Mouse (Mus musculus): ENCODE measurements around the gene Gls. TPM values are rescaled to one million over a fixed set of nuclear protein-coding genes. Genes with fewer than 3 reads are reported as not detected.

Gls gene
- polyA plus RNA-seq, 1 experiment from 2014 or later = 33.1 TPM

- WGBS = 95% methylated on average over 4 of the region's 4 CpGs
- Histone ChIP-seq H3K27ac (replicated peaks) (no peak overlapping the region), H3K36me3 (no peaks in the 10 kb centered on the region), H3K4me1 (no peaks in the 10 kb centered on the region), H3K9ac (replicated peaks) (no peak overlapping the region), H3K4me2 (no peak overlapping the region), H3K4me3 (replicated peaks) (no peak overlapping the region), H3K27me3 (replicated peaks) (no peaks in the 10 kb centered on the region), H3K9me3 (replicated peaks) (no peaks in the 10 kb centered on the region)
- ATAC-seq (ENCODE audit: low FRiP score) = no peak
Measured at GRCm38 (mm10) chr1:52260354-52261090, 27.5 kb upstream of the Gls start.

DNA sequence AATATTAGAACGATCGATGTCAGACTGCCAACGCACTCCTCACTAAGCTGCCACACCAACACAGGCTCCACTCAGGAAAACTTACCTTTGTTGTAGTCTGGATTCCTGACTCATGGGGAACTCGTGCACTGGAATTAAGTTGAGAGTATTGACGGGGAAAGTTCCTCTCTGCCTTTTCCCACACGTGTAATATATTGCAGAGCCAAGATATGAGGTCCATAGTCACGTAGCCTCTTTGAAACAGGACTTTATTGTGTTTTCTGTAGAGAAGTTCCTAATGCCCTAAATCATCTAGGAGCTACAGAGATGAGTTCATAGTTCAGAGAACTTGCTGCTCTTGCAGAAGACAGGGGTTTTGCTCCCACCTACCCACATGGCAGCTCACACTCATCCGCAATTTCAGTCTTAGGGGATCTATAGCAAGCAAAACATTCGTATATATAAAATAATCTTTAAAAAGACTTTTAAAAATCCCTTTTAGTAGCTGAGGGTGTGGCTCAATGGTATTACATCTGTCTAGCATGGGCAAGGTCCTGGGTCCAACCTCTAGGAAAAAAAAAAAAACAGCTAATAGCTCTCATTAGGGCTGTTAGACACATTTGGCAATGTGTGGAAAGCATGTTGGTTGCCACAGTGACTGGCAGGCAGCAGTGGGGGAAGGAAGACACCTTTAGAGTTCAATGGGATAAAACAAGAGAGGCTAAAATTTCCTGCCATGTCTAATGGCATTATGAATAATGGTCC lies 25.1 kb upstream of the Gls start:
- Histone ChIP-seq H3K27ac (replicated peaks) (no peak overlapping the region), H3K4me3 (replicated peaks) (no peak overlapping the region), H3K9ac (replicated peaks) (no peak overlapping the region), H3K36me3 (no peaks in the 10 kb centered on the region), H3K27me3 (replicated peaks) (no peaks in the 10 kb centered on the region), H3K4me1 (no peaks in the 10 kb centered on the region), H3K4me2 (no peak overlapping the region), H3K9me3 (replicated peaks) (no peaks in the 10 kb centered on the region)
- WGBS = 89% methylated on average over 9 of the region's 9 CpGs
- no peak for ATAC-seq (ENCODE audit: low FRiP score)

DNA sequence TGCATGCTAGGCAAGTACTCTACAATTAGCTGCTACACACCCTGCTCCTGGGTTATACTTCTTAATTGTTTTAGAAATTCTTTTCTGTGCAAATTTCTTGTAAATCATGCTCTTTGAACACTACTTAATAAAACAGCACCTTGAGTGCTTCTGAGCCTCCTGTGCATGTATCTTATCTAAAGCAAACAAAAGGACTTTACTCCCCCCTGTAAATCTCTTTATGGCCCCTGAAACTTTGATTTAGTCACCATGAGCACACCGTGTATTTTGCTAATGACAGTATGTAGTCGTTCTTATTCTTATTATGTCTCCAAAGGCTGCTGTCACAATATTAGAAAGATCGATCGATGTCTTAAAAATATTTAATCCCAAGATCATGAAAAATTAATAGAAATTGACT lies 23.9 kb upstream of the Gls start:
- ATAC-seq (ENCODE audit: low FRiP score) = no peak
- 69% methylated on average over 4 of the region's 4 CpGs for WGBS
- Histone ChIP-seq H3K4me3 (replicated peaks) (no peak overlapping the region), H3K4me1 (no peaks in the 10 kb centered on the region), H3K27ac (replicated peaks) (no peak overlapping the region), H3K9ac (replicated peaks) (no peak overlapping the region), H3K9me3 (replicated peaks) (no peaks in the 10 kb centered on the region), H3K36me3 (no peaks in the 10 kb centered on the region), H3K27me3 (replicated peaks) (no peaks in the 10 kb centered on the region), H3K4me2 (no peak overlapping the region)

GRCm38 (mm10) chr1:52256194-52256593 lies 23.2 kb upstream of the Gls start:
- H3K36me3 ChIP-seq = no peaks in the 10 kb centered on the region
- no peaks in the 10 kb centered on the region for H3K27me3 ChIP-seq (replicated peaks)
- H3K9ac ChIP-seq (replicated peaks) = no peak overlapping the region
- no peaks in the 10 kb centered on the region for H3K4me1 ChIP-seq
- no peaks in the 10 kb centered on the region for H3K9me3 ChIP-seq (replicated peaks)
- H3K27ac ChIP-seq (replicated peaks) = no peak overlapping the region
- no peak for ATAC-seq (ENCODE audit: low FRiP score)
- H3K4me3 ChIP-seq (replicated peaks) = no peak overlapping the region
- 74% methylated on average over 4 of the region's 4 CpGs for WGBS
- no peak overlapping the region for H3K4me2 ChIP-seq

GRCm38 (mm10) chr1:52254411-52254810 lies 21.4 kb upstream of the Gls start:
- Histone ChIP-seq H3K27ac (replicated peaks) (no peak overlapping the region), H3K4me2 (no peak overlapping the region), H3K9me3 (replicated peaks) (no peaks in the 10 kb centered on the region), H3K4me3 (replicated peaks) (no peak overlapping the region), H3K9ac (replicated peaks) (no peak overlapping the region), H3K36me3 (no peaks in the 10 kb centered on the region), H3K27me3 (replicated peaks) (no peaks in the 10 kb centered on the region), H3K4me1 (no peaks in the 10 kb centered on the region)
- 70% methylated on average over 2 of the region's 2 CpGs for WGBS
- ATAC-seq (ENCODE audit: low FRiP score) = no peak

DNA sequence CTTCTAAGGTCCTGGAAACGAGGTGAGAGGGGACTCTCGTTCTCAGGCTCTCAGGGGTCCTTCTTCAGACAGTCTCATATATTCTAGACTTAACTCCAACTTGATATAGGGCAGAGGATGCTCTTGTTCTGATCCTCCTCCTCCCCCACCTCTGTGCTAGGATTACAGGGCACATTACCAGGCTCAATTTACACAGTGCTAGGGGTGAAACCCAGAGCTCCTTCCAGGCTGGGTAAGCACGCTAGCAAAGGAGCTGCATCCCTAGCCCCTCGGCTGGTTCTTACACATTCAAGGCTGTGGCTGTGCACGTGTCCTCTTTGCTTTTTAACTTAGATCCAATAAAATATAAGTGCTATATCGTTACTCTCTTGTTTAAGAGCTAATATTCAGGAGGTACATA lies 20.4 kb upstream of the Gls start:
- Histone ChIP-seq H3K9ac (replicated peaks) (no peak overlapping the region), H3K4me2 (no peak overlapping the region), H3K27ac (replicated peaks) (no peak overlapping the region), H3K9me3 (replicated peaks) (no peaks in the 10 kb centered on the region), H3K27me3 (replicated peaks) (no peaks in the 10 kb centered on the region), H3K36me3 (no peaks in the 10 kb centered on the region), H3K4me1 (no peaks in the 10 kb centered on the region), H3K4me3 (replicated peaks) (no peak overlapping the region)
- ATAC-seq (ENCODE audit: low FRiP score) = no peak
- 75% methylated on average over 6 of the region's 6 CpGs for WGBS

- Histone ChIP-seq H3K9ac (replicated peaks) (no peak overlapping the region), H3K36me3 (no peaks in the 10 kb centered on the region), H3K27me3 (replicated peaks) (no peaks in the 10 kb centered on the region), H3K4me3 (replicated peaks) (no peak overlapping the region), H3K27ac (replicated peaks) (no peak overlapping the region), H3K4me2 (no peak overlapping the region), H3K4me1 (no peaks in the 10 kb centered on the region), H3K9me3 (replicated peaks) (no peaks in the 10 kb centered on the region)
- ATAC-seq (ENCODE audit: low FRiP score) = no peak
- WGBS = 85% methylated on average over 2 of the region's 2 CpGs
Measured at GRCm38 (mm10) chr1:52252447-52252846, 19.4 kb upstream of the Gls start.

DNA sequence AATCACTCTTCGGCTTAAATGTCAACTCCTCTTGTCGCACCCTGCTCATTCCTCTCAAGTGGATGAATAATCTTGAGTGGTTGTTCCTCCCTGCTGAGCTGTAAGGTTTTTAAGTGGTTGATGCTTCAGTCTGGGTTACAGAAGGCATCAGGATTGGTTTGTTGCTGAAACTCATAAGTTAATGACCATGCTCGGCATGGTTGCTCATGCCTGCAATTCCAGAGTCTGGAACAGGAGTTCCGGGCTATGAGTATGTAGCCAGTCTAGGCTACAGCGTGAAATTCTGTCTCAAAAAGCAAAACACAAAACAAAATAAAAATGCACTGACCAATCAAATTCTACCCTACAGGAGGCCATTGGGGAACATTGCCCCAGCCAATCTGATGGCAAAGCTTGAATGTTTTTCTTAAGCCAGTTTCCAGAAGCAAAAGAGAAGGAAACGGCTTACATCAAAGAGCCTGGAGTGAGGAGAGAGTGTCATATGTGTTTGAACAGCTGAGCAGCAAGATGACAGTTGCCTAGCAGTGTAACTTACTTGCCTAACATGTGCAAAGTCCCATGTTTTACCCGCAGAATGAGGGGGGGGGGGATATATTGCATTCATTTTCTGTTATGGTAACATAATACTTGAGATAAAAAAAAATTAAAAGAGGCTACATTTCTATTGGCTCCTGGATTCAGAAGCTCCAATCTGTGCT lies 18.2 kb upstream of the Gls start:
- Histone ChIP-seq H3K27ac (replicated peaks) (no peak overlapping the region), H3K4me3 (replicated peaks) (no peak overlapping the region), H3K27me3 (replicated peaks) (no peaks in the 10 kb centered on the region), H3K4me2 (no peak overlapping the region), H3K9me3 (replicated peaks) (no peaks in the 10 kb centered on the region), H3K9ac (replicated peaks) (no peak overlapping the region), H3K36me3 (no peaks in the 10 kb centered on the region), H3K4me1 (no peaks in the 10 kb centered on the region)
- 81% methylated on average over 7 of the region's 7 CpGs for WGBS
- ATAC-seq (ENCODE audit: low FRiP score) = no peak

DNA sequence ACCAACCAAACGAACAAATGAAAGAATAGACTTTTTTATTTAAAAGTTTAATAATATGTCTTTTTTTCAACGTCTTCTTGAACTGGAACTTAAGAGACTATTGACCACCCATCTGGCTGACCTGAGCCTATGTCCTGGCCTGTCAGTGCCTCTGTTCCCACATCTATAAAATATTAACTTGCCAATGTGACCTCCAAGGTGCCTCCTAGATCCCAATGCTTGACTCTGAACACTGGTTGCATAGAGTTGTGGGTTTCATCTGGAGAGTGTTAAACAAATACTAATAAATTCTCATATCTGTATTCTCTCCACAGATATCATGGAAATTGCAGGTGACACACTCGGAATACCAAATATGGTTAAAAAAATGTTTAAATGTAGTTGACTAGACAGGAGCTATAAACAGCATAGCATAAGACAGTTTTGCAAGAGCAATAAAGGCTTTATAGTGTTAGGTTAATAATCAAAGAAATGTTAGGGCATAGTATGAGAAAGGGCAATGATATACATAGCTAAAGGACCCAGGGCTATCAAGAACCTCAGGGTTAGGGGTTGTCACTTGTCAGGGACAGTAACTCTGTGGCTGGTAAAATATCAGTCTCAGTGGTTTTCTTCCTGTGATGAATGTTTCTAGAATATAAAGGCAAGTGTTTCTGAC lies 16.0 kb upstream of the Gls start:
- no peak for ATAC-seq (ENCODE audit: low FRiP score)
- Histone ChIP-seq H3K4me2 (no peak overlapping the region), H3K27ac (replicated peaks) (no peak overlapping the region), H3K27me3 (replicated peaks) (no peaks in the 10 kb centered on the region), H3K36me3 (no peaks in the 10 kb centered on the region), H3K9me3 (replicated peaks) (no peaks in the 10 kb centered on the region), H3K4me3 (replicated peaks) (no peak overlapping the region), H3K9ac (replicated peaks) (no peak overlapping the region), H3K4me1 (no peaks in the 10 kb centered on the region)
- 92% methylated on average over 3 of the region's 3 CpGs for WGBS

- no peak for ATAC-seq (ENCODE audit: low FRiP score)
- H3K27ac ChIP-seq (replicated peaks) = no peak overlapping the region
- no peak overlapping the region for H3K9ac ChIP-seq (replicated peaks)
- 55% methylated on average over 3 of the region's 3 CpGs for WGBS
- H3K36me3 ChIP-seq = no peaks in the 10 kb centered on the region
- H3K4me3 ChIP-seq (replicated peaks) = no peak overlapping the region
- no peaks in the 10 kb centered on the region for H3K9me3 ChIP-seq (replicated peaks)
- no peak overlapping the region for H3K4me2 ChIP-seq
- no peaks in the 10 kb centered on the region for H3K27me3 ChIP-seq (replicated peaks)
- H3K4me1 ChIP-seq = no peaks in the 10 kb centered on the region
Measured at GRCm38 (mm10) chr1:52242270-52242669, 9.2 kb upstream of the Gls start.

GRCm38 (mm10) chr1:52232766-52233140 lies 279 bp downstream of the Gls start:
- Histone ChIP-seq H3K27me3 (replicated peaks) (no peaks in the 10 kb centered on the region), H3K4me2 (peak overlapping the region; percentile 70), H3K36me3 (no peaks in the 10 kb centered on the region), H3K4me1 (peaks cover 19% of the 10 kb centered on the region), H3K4me3 (replicated peaks) (peak overlapping the region; percentile 95), H3K27ac (replicated peaks) (peak overlapping the region; percentile 95), H3K9me3 (replicated peaks) (no peaks in the 10 kb centered on the region), H3K9ac (replicated peaks) (peak overlapping the region; percentile 97)
- WGBS = under 1% methylated on average over 54 of the region's 57 CpGs
- ATAC-seq (ENCODE audit: low FRiP score) = peak; percentile 80

Measured in neural tube, embryonic 15.5 days (tissue).